Mouse (Mus musculus): ENCODE measurements at regions not wholly inside any gene's neighbourhood (a gene's known extent, or its start where the extent isn't known, plus 50 kb on each side); places are given as distances from the start of the nearest gene placed in this dataset.

- 16% methylated on average over 4 of the region's 4 CpGs for WGBS
- DNase-seq (ENCODE audit: low spot score) (no peak), ATAC-seq (replicated peaks; ENCODE audit: insufficient number of reproducible peaks, low FRiP score, low TSS enrichment, low read depth) (no peak)
- no peak overlapping the region for H3K4me3 ChIP-seq (ENCODE audit: low read depth, low read length)
- no peaks in the 10 kb centered on the region for H3K4me1 ChIP-seq (ENCODE audit: control insufficient read depth, insufficient read depth, low read length)
- H3K27me3 ChIP-seq (ENCODE audit: control insufficient read depth, insufficient read depth, low read length), result no peaks in the 10 kb centered on the region
- no peaks in the 10 kb centered on the region for H3K9me3 ChIP-seq (replicated peaks; ENCODE audit: control insufficient read depth, low read length)
- H3K27ac ChIP-seq (replicated peaks; ENCODE audit: low read depth, low read length), result peak overlapping the region; percentile 35; the same call in 1 of the 2 replicates
- H3K4me2 ChIP-seq (ENCODE audit: low read depth, low read length), result peak overlapping the region; percentile 25; the same call in 1 of the 2 replicates
- H3K9ac ChIP-seq (replicated peaks; ENCODE audit: low read length), result peak overlapping the region; percentile 52; the same call in 1 of the 2 replicates
- no peaks in the 10 kb centered on the region for H3K36me3 ChIP-seq (replicated peaks; ENCODE audit: control insufficient read depth, insufficient read depth, low read depth, low read length)
These were observed 69.1 kb upstream of the Prep start for GRCm38 (mm10) chr10:44997906-44998289.

GRCm38 (mm10) chr10:44997184-44997905, 69.7 kb upstream of the Prep start:
- no peak for ATAC-seq (replicated peaks; ENCODE audit: insufficient number of reproducible peaks, low FRiP score, low TSS enrichment, low read depth)
- H3K4me2 ChIP-seq (ENCODE audit: low read depth, low read length), result peak overlapping the region; percentile 25; the same call in 1 of the 2 replicates
- peak; percentile 69 for DNase-seq (ENCODE audit: low spot score)
- no peak overlapping the region for H3K4me3 ChIP-seq (ENCODE audit: low read depth, low read length)
- peak overlapping the region; percentile 35; the same call in 1 of the 2 replicates for H3K27ac ChIP-seq (replicated peaks; ENCODE audit: low read depth, low read length)
- no peaks in the 10 kb centered on the region for H3K27me3 ChIP-seq (ENCODE audit: control insufficient read depth, insufficient read depth, low read length)
- H3K4me1 ChIP-seq (ENCODE audit: control insufficient read depth, insufficient read depth, low read length), result no peaks in the 10 kb centered on the region
- 9% methylated on average over 14 of the region's 14 CpGs for WGBS
- no peaks in the 10 kb centered on the region for H3K9me3 ChIP-seq (replicated peaks; ENCODE audit: control insufficient read depth, low read length)
- no peaks in the 10 kb centered on the region for H3K36me3 ChIP-seq (replicated peaks; ENCODE audit: control insufficient read depth, insufficient read depth, low read depth, low read length)
- H3K9ac ChIP-seq (replicated peaks; ENCODE audit: low read length), result peak overlapping the region; percentile 52

GRCm38 (mm10) chr10:44995756-44996155, 71.2 kb upstream of the Prep start:
- H3K4me1 ChIP-seq (ENCODE audit: control insufficient read depth, insufficient read depth, low read length), result no peaks in the 10 kb centered on the region
- WGBS, result 54% methylated on average over 6 of the region's 6 CpGs
- DNase-seq (ENCODE audit: low spot score), result no peak
- H3K36me3 ChIP-seq (replicated peaks; ENCODE audit: control insufficient read depth, insufficient read depth, low read depth, low read length), result no peaks in the 10 kb centered on the region
- H3K4me3 ChIP-seq (ENCODE audit: low read depth, low read length), result no peak overlapping the region
- no peak overlapping the region for H3K4me2 ChIP-seq (ENCODE audit: low read depth, low read length)
- no peaks in the 10 kb centered on the region for H3K27me3 ChIP-seq (ENCODE audit: control insufficient read depth, insufficient read depth, low read length)
- no peaks in the 10 kb centered on the region for H3K9me3 ChIP-seq (replicated peaks; ENCODE audit: control insufficient read depth, low read length)
- no peak for ATAC-seq (replicated peaks; ENCODE audit: insufficient number of reproducible peaks, low FRiP score, low TSS enrichment, low read depth)
- H3K9ac ChIP-seq (replicated peaks; ENCODE audit: low read length), result no peak overlapping the region
- H3K27ac ChIP-seq (replicated peaks; ENCODE audit: low read depth, low read length), result no peak overlapping the region

- H3K4me1 ChIP-seq (ENCODE audit: control insufficient read depth, insufficient read depth, low read length), result no peaks in the 10 kb centered on the region
- 78% methylated on average over 17 of the region's 17 CpGs for WGBS
These were observed 72.4 kb upstream of the Prep start for GRCm38 (mm10) chr10:44994385-44995281.

GRCm38 (mm10) chr10:44993470-44994260, 73.3 kb upstream of the Prep start:
- Histone ChIP-seq H3K36me3 (replicated peaks; ENCODE audit: control insufficient read depth, insufficient read depth, low read depth, low read length) (no peaks in the 10 kb centered on the region), H3K9me3 (replicated peaks; ENCODE audit: control insufficient read depth, low read length) (no peaks in the 10 kb centered on the region), H3K27me3 (ENCODE audit: control insufficient read depth, insufficient read depth, low read length) (no peaks in the 10 kb centered on the region), H3K9ac (replicated peaks; ENCODE audit: low read length) (no peak overlapping the region), H3K4me2 (ENCODE audit: low read depth, low read length) (no peak overlapping the region), H3K4me1 (ENCODE audit: control insufficient read depth, insufficient read depth, low read length) (no peaks in the 10 kb centered on the region), H3K27ac (replicated peaks; ENCODE audit: low read depth, low read length) (no peak overlapping the region), H3K4me3 (ENCODE audit: low read depth, low read length) (no peak overlapping the region)
- ATAC-seq (replicated peaks; ENCODE audit: insufficient number of reproducible peaks, low FRiP score, low TSS enrichment, low read depth) (no peak), DNase-seq (ENCODE audit: low spot score) (no peak)
- WGBS, result 67% methylated on average over 10 of the region's 10 CpGs

More at GRCm38 (mm10) chr10:44994385-44995281, 72.4 kb upstream of the Prep start:
- Histone ChIP-seq H3K4me3 (ENCODE audit: low read depth, low read length) (no peak overlapping the region), H3K36me3 (replicated peaks; ENCODE audit: control insufficient read depth, insufficient read depth, low read depth, low read length) (no peaks in the 10 kb centered on the region), H3K4me2 (ENCODE audit: low read depth, low read length) (no peak overlapping the region), H3K27me3 (ENCODE audit: control insufficient read depth, insufficient read depth, low read length) (no peaks in the 10 kb centered on the region), H3K9ac (replicated peaks; ENCODE audit: low read length) (no peak overlapping the region), H3K27ac (replicated peaks; ENCODE audit: low read depth, low read length) (no peak overlapping the region), H3K9me3 (replicated peaks; ENCODE audit: control insufficient read depth, low read length) (no peaks in the 10 kb centered on the region)
- no peak for DNase-seq (ENCODE audit: low spot score)
- ATAC-seq (replicated peaks; ENCODE audit: insufficient number of reproducible peaks, low FRiP score, low TSS enrichment, low read depth), result no peak

- Histone ChIP-seq H3K4me3 (ENCODE audit: low read depth, low read length) (no peak overlapping the region), H3K9ac (replicated peaks; ENCODE audit: low read length) (no peak overlapping the region), H3K36me3 (replicated peaks; ENCODE audit: control insufficient read depth, insufficient read depth, low read depth, low read length) (no peaks in the 10 kb centered on the region), H3K27ac (replicated peaks; ENCODE audit: low read depth, low read length) (no peak overlapping the region), H3K4me2 (ENCODE audit: low read depth, low read length) (no peak overlapping the region), H3K4me1 (ENCODE audit: control insufficient read depth, insufficient read depth, low read length) (no peaks in the 10 kb centered on the region), H3K9me3 (replicated peaks; ENCODE audit: control insufficient read depth, low read length) (no peaks in the 10 kb centered on the region), H3K27me3 (ENCODE audit: control insufficient read depth, insufficient read depth, low read length) (no peaks in the 10 kb centered on the region)
- 78% methylated on average over 6 of the region's 6 CpGs for WGBS
- ATAC-seq (replicated peaks; ENCODE audit: insufficient number of reproducible peaks, low FRiP score, low TSS enrichment, low read depth) (no peak), DNase-seq (ENCODE audit: low spot score) (no peak)
These were observed 77.5 kb upstream of the Prep start for GRCm38 (mm10) chr10:44989539-44989938.

- no peaks in the 10 kb centered on the region for H3K9me3 ChIP-seq (replicated peaks; ENCODE audit: control insufficient read depth, low read length)
- H3K4me2 ChIP-seq (ENCODE audit: low read depth, low read length), result no peak overlapping the region
- 76% methylated on average over 8 of the region's 8 CpGs for WGBS
- no peak overlapping the region for H3K9ac ChIP-seq (replicated peaks; ENCODE audit: low read length)
- no peak overlapping the region for H3K27ac ChIP-seq (replicated peaks; ENCODE audit: low read depth, low read length)
- no peak overlapping the region for H3K4me3 ChIP-seq (ENCODE audit: low read depth, low read length)
- ATAC-seq (replicated peaks; ENCODE audit: insufficient number of reproducible peaks, low FRiP score, low TSS enrichment, low read depth), result no peak
- DNase-seq (ENCODE audit: low spot score), result no peak
- H3K27me3 ChIP-seq (ENCODE audit: control insufficient read depth, insufficient read depth, low read length), result no peaks in the 10 kb centered on the region
- H3K4me1 ChIP-seq (ENCODE audit: control insufficient read depth, insufficient read depth, low read length), result no peaks in the 10 kb centered on the region
- no peaks in the 10 kb centered on the region for H3K36me3 ChIP-seq (replicated peaks; ENCODE audit: control insufficient read depth, insufficient read depth, low read depth, low read length)
These were observed 78.2 kb upstream of the Prep start for GRCm38 (mm10) chr10:44988756-44989155.
